Mouse (Mus musculus): ENCODE measurements around the gene Sik1. TPM values are rescaled to one million over a fixed set of nuclear protein-coding genes. Genes with fewer than 3 reads are reported as not detected.
A peak's percentile ranks its signal among the peaks of the same experiment; 100 is the strongest.

Sik1 gene
- polyA plus RNA-seq, 1 experiment, result 35.5 TPM

DNA sequence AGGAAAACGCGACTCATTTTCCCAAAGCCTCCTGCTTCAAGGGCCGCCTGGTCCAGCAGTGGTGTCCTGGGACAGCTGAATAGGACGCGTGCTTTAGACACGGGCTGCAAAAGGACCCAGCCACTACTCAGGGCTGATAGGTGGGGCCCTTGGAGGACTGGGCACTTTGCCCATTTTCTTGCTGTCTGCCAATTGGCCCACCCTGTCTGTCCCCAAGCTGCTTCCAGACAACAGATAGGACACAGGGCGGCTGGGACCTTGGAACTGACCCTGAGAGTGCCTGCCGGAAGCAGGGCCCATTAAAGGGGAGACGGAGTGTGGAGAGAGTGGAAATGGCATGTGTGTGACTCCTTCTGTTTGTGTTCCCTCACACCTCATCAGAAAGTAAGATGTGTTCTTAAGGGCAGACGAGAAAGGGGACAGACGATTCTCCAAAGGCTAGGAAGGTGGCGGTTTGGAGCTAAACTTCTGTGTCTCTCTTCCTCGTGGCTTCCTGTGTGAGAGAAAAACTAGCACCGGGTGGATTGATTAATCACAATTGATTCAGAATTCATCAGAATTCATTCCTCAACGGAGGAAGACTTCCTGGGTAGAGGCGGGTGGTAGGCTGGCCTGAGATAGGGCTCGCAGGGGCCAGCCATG is 1.0 kb upstream of the Sik1 start:
- H3K4me3 ChIP-seq (ENCODE audit: insufficient read depth, low read depth, low read length), result 0 out of 2 replicates have a peak overlapping the region, but pooled peaks have one; percentile 0

DNA sequence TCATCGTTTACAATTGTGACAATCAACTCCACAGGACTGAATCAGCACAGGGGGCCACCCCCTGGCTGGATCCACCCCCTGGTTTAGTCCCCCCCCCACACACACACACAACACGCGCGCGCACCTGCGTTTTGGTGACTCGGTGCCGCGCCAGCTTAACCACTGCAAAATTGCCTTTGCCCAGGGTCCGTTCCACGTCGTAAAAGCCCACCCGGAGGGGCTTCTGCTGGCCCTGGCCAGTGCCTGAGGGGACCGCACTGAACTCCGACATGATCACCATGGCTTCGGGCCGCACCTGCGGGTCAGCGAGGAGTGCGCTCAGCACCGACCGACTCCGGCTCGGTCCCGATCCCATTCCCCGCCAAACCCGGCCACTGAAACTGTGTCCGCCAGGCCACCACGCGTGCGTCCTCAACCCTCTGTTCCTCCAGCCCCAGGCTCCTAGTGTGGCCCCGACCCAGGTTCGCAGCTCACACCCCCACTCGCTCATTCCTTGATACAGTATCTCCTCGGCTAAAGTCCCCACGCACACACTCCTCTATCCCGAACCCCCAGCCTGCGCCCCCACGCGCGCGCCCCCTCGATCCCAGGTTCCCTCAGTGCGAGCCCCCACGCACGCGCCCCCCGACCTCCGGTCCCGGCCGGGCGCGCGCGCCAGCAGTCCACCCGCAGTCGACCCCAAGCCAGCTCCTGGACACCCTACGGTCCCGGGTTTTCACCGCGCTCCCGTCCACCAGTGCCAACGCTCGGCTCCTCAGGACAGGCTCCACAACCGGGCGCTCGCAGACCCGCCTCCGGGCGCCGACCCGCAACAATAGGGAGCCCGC is 621 bp downstream of the Sik1 start:
- peak overlapping the region; percentile 90 for H3K4me3 ChIP-seq (ENCODE audit: insufficient read depth, low read depth, low read length)
- DNase-seq, result peak; percentile 53
- H3K27me3 ChIP-seq (replicated peaks; ENCODE audit: control insufficient read depth, insufficient read depth, low read length), result no peaks in the 10 kb centered on the region
- peak overlapping the region; percentile 89 for H3K27ac ChIP-seq (ENCODE audit: insufficient read depth, low read depth, low read length)
- 1% methylated on average over 73 of the region's 73 CpGs for WGBS
- H3K4me1 ChIP-seq (ENCODE audit: control insufficient read depth, insufficient read depth, low read length), result peaks cover 24% of the 10 kb centered on the region
- TF ChIP-seq POLR2A (IDR thresholded peaks at IDR 0.05; ENCODE audit: low read depth, low read length) (no peak), CTCF (conservative IDR thresholded peaks at IDR 0.05; ENCODE audit: insufficient read depth, insufficient read length, low read depth, low read length) (no peak)
- peaks cover 6% of the 10 kb centered on the region; the same call in 1 of the 2 replicates for H3K36me3 ChIP-seq (ENCODE audit: control insufficient read depth, insufficient read depth, low read length)

More for the DNA sequence above, 1.0 kb upstream of the Sik1 start:
- Histone ChIP-seq H3K4me1 (ENCODE audit: control insufficient read depth, insufficient read depth, low read length) (peaks cover 24% of the 10 kb centered on the region), H3K36me3 (ENCODE audit: control insufficient read depth, insufficient read depth, low read length) (0 out of 2 replicates have a peak, but pooled peaks cover 2% of the 10 kb centered on the region), H3K27me3 (replicated peaks; ENCODE audit: control insufficient read depth, insufficient read depth, low read length) (no peaks in the 10 kb centered on the region), H3K27ac (ENCODE audit: insufficient read depth, low read depth, low read length) (peak overlapping the region; percentile 98)
- TF ChIP-seq POLR2A (IDR thresholded peaks at IDR 0.05; ENCODE audit: low read depth, low read length) (no peak), CTCF (conservative IDR thresholded peaks at IDR 0.05; ENCODE audit: insufficient read depth, insufficient read length, low read depth, low read length) (no peak)
- WGBS, result 17% methylated on average over 17 of the region's 17 CpGs
- DNase-seq, result peak; percentile 90

DNA sequence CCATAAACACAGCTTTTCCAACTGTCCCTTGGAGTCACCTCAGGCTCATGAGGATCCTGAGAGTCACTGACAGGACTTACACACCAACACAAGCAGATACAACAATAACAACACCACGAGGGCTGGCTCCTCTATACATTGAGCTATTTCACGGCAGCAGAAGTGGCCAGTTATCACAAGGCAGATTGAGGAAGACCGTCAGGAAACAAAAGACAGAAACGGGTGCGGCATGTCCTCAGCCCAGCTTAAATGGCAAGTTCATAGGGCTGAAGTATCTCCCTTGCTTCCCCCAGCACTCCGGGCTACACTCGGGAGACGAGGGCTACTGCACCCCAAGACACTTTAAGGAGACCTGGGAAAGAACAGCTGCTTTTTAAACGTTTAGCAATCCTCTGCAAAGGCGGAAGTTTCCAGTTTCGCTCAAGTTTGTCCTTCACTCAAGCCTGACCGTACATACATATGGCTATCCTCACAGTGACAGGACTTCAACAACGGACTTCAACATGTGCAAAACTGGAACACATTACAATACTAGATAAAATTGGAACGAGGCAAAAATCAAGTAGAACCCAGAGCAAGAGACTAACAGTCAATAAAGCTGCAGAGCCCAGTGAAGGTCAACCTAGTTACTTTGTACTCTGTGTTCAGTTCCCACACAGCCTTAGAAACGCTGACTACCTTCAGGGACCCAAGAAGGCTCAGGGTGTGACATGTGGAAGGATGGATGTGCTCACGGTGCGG is 2.0 kb downstream of the Sik1 start:
- peaks cover 8% of the 10 kb centered on the region; the same call in 1 of the 2 replicates for H3K36me3 ChIP-seq (ENCODE audit: control insufficient read depth, insufficient read depth, low read length)
- peak overlapping the region; percentile 58 for H3K27ac ChIP-seq (ENCODE audit: insufficient read depth, low read depth, low read length)
- peaks cover 24% of the 10 kb centered on the region for H3K4me1 ChIP-seq (ENCODE audit: control insufficient read depth, insufficient read depth, low read length)
- TF ChIP-seq CTCF (conservative IDR thresholded peaks at IDR 0.05; ENCODE audit: insufficient read depth, insufficient read length, low read depth, low read length) (no peak), POLR2A (IDR thresholded peaks at IDR 0.05; ENCODE audit: low read depth, low read length) (no peak)
- peak overlapping the region; percentile 90 for H3K4me3 ChIP-seq (ENCODE audit: insufficient read depth, low read depth, low read length)
- DNase-seq, result peak; percentile 52
- H3K27me3 ChIP-seq (replicated peaks; ENCODE audit: control insufficient read depth, insufficient read depth, low read length), result no peaks in the 10 kb centered on the region
- 20% methylated on average over 17 of the region's 17 CpGs for WGBS

DNA sequence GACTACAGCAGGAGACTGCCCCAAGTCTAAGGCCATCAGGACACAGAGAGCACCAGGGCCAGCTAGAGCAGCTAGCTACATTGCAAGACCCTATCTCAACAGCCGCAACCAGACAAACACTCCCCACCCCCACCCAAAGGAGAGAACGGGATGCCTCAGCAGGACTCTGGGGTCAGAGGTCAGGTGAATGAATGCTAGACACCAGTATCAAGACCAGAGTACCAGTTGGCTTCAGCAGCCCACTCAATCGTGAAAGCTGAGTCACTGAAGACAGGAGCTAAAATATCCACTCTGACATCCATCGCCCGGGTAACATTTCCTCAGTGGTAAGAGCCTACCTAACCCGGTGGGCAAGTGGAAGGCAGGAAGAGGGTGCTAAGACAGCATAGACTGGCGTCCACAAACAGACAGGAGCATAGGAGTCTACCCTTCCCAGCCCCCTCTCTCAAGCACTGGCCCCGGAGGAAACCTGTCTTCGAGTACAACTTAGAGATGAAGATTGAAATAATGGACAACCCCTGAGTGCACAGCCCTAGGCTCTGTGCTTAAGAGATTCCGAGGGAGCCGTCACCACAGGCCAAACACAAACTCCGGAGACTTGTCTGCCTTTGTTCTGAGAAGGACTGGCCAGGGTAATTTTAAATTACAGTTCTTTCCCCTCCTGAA is 2.7 kb downstream of the Sik1 start:
- Histone ChIP-seq H3K27ac (ENCODE audit: insufficient read depth, low read depth, low read length) (peak overlapping the region; percentile 58), H3K4me3 (ENCODE audit: insufficient read depth, low read depth, low read length) (peak overlapping the region; percentile 90), H3K27me3 (replicated peaks; ENCODE audit: control insufficient read depth, insufficient read depth, low read length) (no peaks in the 10 kb centered on the region), H3K4me1 (ENCODE audit: control insufficient read depth, insufficient read depth, low read length) (peaks cover 24% of the 10 kb centered on the region), H3K36me3 (ENCODE audit: control insufficient read depth, insufficient read depth, low read length) (peaks cover 8% of the 10 kb centered on the region)
- TF ChIP-seq CTCF (conservative IDR thresholded peaks at IDR 0.05; ENCODE audit: insufficient read depth, insufficient read length, low read depth, low read length) (no peak), POLR2A (IDR thresholded peaks at IDR 0.05; ENCODE audit: low read depth, low read length) (no peak)
- peak; percentile 71 for DNase-seq
- WGBS, result 24% methylated on average over 12 of the region's 12 CpGs

DNA sequence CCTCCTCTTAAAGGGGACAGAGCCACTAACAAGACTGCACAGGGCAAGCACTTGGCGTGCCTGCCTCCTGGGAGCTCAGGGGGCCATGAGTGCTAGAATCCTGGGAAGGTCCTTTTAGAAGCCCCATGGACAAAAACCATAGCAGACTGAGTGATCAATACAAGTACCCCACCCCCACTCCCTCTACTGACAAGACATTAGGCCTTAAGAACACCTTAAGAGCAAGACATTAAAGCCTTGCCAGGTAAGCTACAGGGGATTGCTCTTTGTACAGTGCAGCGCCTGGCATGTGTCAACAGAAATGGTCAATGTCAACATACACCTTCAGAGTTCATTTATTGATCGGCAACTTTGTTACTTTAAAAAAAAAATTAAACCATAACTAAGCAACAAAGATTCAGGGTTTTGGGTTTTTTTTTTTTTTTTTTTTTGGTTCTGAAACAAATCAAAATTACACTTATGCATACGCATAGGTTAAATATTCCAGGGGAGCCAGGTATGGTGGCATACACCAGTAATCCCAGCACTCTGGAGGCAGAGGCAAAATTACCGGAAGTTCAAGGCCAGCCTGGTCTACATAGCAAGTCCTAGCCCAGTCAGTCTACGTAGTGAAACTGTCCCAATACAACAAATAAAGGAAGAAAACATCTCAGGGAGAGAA is 3.7 kb downstream of the Sik1 start:
- no peak for DNase-seq
- no peaks in the 10 kb centered on the region for H3K27me3 ChIP-seq (replicated peaks; ENCODE audit: control insufficient read depth, insufficient read depth, low read length)
- no peak overlapping the region for H3K27ac ChIP-seq (ENCODE audit: insufficient read depth, low read depth, low read length)
- peaks cover 18% of the 10 kb centered on the region for H3K4me1 ChIP-seq (ENCODE audit: control insufficient read depth, insufficient read depth, low read length)
- no peak for TF ChIP-seq CTCF (conservative IDR thresholded peaks at IDR 0.05; ENCODE audit: insufficient read depth, insufficient read length, low read depth, low read length)
- no peak for TF ChIP-seq POLR2A (IDR thresholded peaks at IDR 0.05; ENCODE audit: low read depth, low read length)
- no peak overlapping the region for H3K4me3 ChIP-seq (ENCODE audit: insufficient read depth, low read depth, low read length)
- peaks cover 14% of the 10 kb centered on the region for H3K36me3 ChIP-seq (ENCODE audit: control insufficient read depth, insufficient read depth, low read length)
- 74% methylated on average over 6 of the region's 6 CpGs for WGBS

DNA sequence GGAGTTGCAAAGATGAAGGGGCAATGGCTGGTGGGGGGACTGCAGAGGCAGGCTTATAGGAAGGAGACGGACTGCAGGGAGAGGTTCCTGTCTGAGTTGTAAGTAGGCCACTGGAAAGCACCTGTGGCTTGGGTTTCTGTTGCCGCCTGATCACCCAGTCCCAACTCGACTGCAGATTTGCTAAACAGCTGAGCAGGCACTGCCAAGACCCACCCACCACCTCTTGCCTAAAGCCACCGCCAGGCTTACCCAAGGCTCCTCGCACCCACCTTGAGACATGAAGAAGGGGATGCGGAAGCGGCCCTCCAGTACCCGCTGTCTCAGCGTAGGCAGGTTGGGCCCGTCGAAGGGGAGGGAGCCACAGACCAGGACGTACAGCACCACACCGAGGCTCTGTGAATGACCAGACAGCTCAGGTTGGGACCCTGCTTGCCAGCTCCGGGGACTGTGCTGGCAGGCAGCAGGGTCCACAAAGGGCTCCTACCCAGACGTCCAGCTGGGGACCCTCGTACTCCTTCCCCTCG is 5.1 kb downstream of the Sik1 start:
- no peaks in the 10 kb centered on the region for H3K27me3 ChIP-seq (replicated peaks; ENCODE audit: control insufficient read depth, insufficient read depth, low read length)
- no peak for TF ChIP-seq POLR2A (IDR thresholded peaks at IDR 0.05; ENCODE audit: low read depth, low read length)
- no peak for TF ChIP-seq CTCF (conservative IDR thresholded peaks at IDR 0.05; ENCODE audit: insufficient read depth, insufficient read length, low read depth, low read length)
- H3K36me3 ChIP-seq (ENCODE audit: control insufficient read depth, insufficient read depth, low read length), result peaks cover 18% of the 10 kb centered on the region
- no peak overlapping the region for H3K4me3 ChIP-seq (ENCODE audit: insufficient read depth, low read depth, low read length)
- no peak overlapping the region for H3K27ac ChIP-seq (ENCODE audit: insufficient read depth, low read depth, low read length)
- 85% methylated on average over 17 of the region's 17 CpGs for WGBS
- peaks cover 12% of the 10 kb centered on the region for H3K4me1 ChIP-seq (ENCODE audit: control insufficient read depth, insufficient read depth, low read length)
- no peak for DNase-seq
